8 mouse cellular contexts compared by ENCODE assay signal in genomic region chr11:23124198-23124951, GRCm38 (mm10).
A peak's percentile ranks its signal among the peaks of the same experiment; 100 is the strongest.
DNase-seq lines count a peak whose midpoint lies in the region; ATAC-seq and TF ChIP-seq lines count a peak whose summit lies in the region.

No protein-coding gene starts in this region.

- H3K4me3 ChIP-seq in forebrain, embryonic 13.5 days, result peak overlapping the region; percentile 38
- H3K4me3 ChIP-seq in hindbrain, embryonic 11.5 days (ENCODE audit: low read depth, low read length), result peak overlapping the region; percentile 32
- H3K4me3 ChIP-seq in limb, embryonic 10.5 days, result peak overlapping the region; percentile 46
- H3K4me3 ChIP-seq in midbrain, embryonic 10.5 days, result peak overlapping the region; percentile 54
- H3K4me3 ChIP-seq in spleen, adult 2 months (ENCODE audit: extremely low read depth, insufficient read depth, insufficient read length), result peak overlapping the region; percentile 55; the same call in 1 of the 2 replicates

- TF ChIP-seq CTCF in spleen, adult 2 months (IDR thresholded peaks at IDR 0.05; ENCODE audit: extremely low read depth, insufficient read depth, insufficient read length, insufficient replicate concordance), result no peak

- H3K9me3 ChIP-seq in forebrain, embryonic 13.5 days (replicated peaks), result no peaks in the 10 kb centered on the region
- H3K9me3 ChIP-seq in hindbrain, embryonic 11.5 days (ENCODE audit: control insufficient read depth, low read length), result no peaks in the 10 kb centered on the region
- no peaks in the 10 kb centered on the region for H3K9me3 ChIP-seq in limb, embryonic 10.5 days (replicated peaks)
- no peaks in the 10 kb centered on the region for H3K9me3 ChIP-seq in midbrain, embryonic 10.5 days (replicated peaks)

- DNase-seq in layer of hippocampus, postnatal 10 days (ENCODE audit: low spot score in 2 of 2), result peak; percentile 10 to 33
- no peak for DNase-seq in layer of hippocampus, adult 8-10 months (ENCODE audit: low spot score in 2 of 2)
- peak; percentile 9 for DNase-seq in c-Kit-negative CD71-positive TER-119-positive erythroid progenitor cells, embryonic 14.5 days (ENCODE audit: low read depth, low spot score)
- peak; percentile 91 for DNase-seq in hindbrain, embryonic 11.5 days (ENCODE audit: low spot score)
- DNase-seq in limb, embryonic 10.5 days (ENCODE audit: low spot score), result peak; percentile 74
- peak; percentile 81 for DNase-seq in midbrain, embryonic 10.5 days (ENCODE audit: low spot score)
- peak in 1 of 2 experiments; percentile 11 for DNase-seq in spleen, adult 2 months (ENCODE audit: low read depth in 1 of 2, low spot score in 2 of 2)

- peaks cover 9% of the 10 kb centered on the region for H3K4me1 ChIP-seq in forebrain, embryonic 13.5 days
- H3K4me1 ChIP-seq in hindbrain, embryonic 11.5 days (replicated peaks; ENCODE audit: control insufficient read depth, insufficient read depth, low read length), result no peaks in the 10 kb centered on the region
- peaks cover 8% of the 10 kb centered on the region for H3K4me1 ChIP-seq in limb, embryonic 10.5 days
- H3K4me1 ChIP-seq in midbrain, embryonic 10.5 days, result peaks cover 9% of the 10 kb centered on the region
- peaks cover 3% of the 10 kb centered on the region; the same call in 1 of the 2 replicates for H3K4me1 ChIP-seq in spleen, adult 2 months (ENCODE audit: control insufficient read depth, insufficient read depth, insufficient read length)

- H3K27me3 ChIP-seq in forebrain, embryonic 13.5 days, result no peaks in the 10 kb centered on the region
- H3K27me3 ChIP-seq in hindbrain, embryonic 11.5 days (ENCODE audit: control insufficient read depth, insufficient read depth, low read length), result no peaks in the 10 kb centered on the region
- no peaks in the 10 kb centered on the region for H3K27me3 ChIP-seq in limb, embryonic 10.5 days (ENCODE audit: low read depth, poor library complexity, severe bottlenecking)
- H3K27me3 ChIP-seq in midbrain, embryonic 10.5 days (ENCODE audit: low read depth, poor library complexity, severe bottlenecking), result no peaks in the 10 kb centered on the region; the same call in 1 of the 2 replicates
- H3K27me3 ChIP-seq in spleen, adult 2 months (ENCODE audit: control insufficient read depth, insufficient read depth, low read length), result no peaks in the 10 kb centered on the region

- TF ChIP-seq POLR2A in spleen, adult 2 months (IDR thresholded peaks at IDR 0.05; ENCODE audit: low read depth, low read length), result no peak

- peak; percentile 99 for ATAC-seq in forebrain, embryonic 13.5 days
- peak; percentile 97 for ATAC-seq in hindbrain, embryonic 11.5 days (ENCODE audit: low FRiP score)

- H3K4me2 ChIP-seq in forebrain, embryonic 13.5 days, result peak overlapping the region; percentile 68
- peak overlapping the region; percentile 62 for H3K4me2 ChIP-seq in hindbrain, embryonic 11.5 days (replicated peaks; ENCODE audit: low read depth, low read length)

- 4% methylated on average over 23 of the region's 25 CpGs for WGBS in forebrain, embryonic 13.5 days
- 4% methylated on average over 25 of the region's 25 CpGs for WGBS in hindbrain, embryonic 11.5 days
- 4% methylated on average over 25 of the region's 25 CpGs for WGBS in limb, embryonic 10.5 days
- 3% methylated on average over 25 of the region's 25 CpGs for WGBS in midbrain, embryonic 10.5 days
- WGBS in spleen, adult 2 months, result 5% methylated on average over 25 of the region's 25 CpGs

- H3K36me3 ChIP-seq in forebrain, embryonic 13.5 days (ENCODE audit: poor library complexity, severe bottlenecking), result no peaks in the 10 kb centered on the region
- no peaks in the 10 kb centered on the region for H3K36me3 ChIP-seq in hindbrain, embryonic 11.5 days (ENCODE audit: control insufficient read depth, insufficient read depth, low read length)
- no peaks in the 10 kb centered on the region for H3K36me3 ChIP-seq in limb, embryonic 10.5 days
- no peaks in the 10 kb centered on the region for H3K36me3 ChIP-seq in midbrain, embryonic 10.5 days
- no peaks in the 10 kb centered on the region for H3K36me3 ChIP-seq in spleen, adult 2 months (ENCODE audit: control insufficient read depth, insufficient read depth, low read length)

- peak overlapping the region; percentile 43 for H3K9ac ChIP-seq in forebrain, embryonic 13.5 days
- H3K9ac ChIP-seq in hindbrain, embryonic 11.5 days (ENCODE audit: low read depth, low read length), result 0 out of 2 replicates have a peak overlapping the region, but pooled peaks have one; percentile 23

- H3K27ac ChIP-seq in forebrain, embryonic 13.5 days, result no peak overlapping the region
- no peak overlapping the region for H3K27ac ChIP-seq in hindbrain, embryonic 11.5 days (ENCODE audit: low read depth, low read length)
- no peak overlapping the region for H3K27ac ChIP-seq in limb, embryonic 10.5 days
- H3K27ac ChIP-seq in midbrain, embryonic 10.5 days (replicated peaks), result peak overlapping the region; percentile 30; the same call in 1 of the 2 replicates
- no peak overlapping the region for H3K27ac ChIP-seq in spleen, adult 2 months (ENCODE audit: insufficient read depth, low read length)

Comparison
In these comparisons a context has a peak if more than half of its experiments do, and no peak if none do; other contexts are left out.
1. DNase-seq: peak in layer of hippocampus, postnatal 10 days (2 of 2), c-Kit-negative CD71-positive TER-119-positive erythroid progenitor cells, embryonic 14.5 days (single experiment), hindbrain, embryonic 11.5 days (single experiment), limb, embryonic 10.5 days (single experiment) and midbrain, embryonic 10.5 days (single experiment); none in layer of hippocampus, adult 8-10 months (0 of 2).
2. Peak in every context shown above with its lines, with median percentiles within 50 percentile points of each other: H3K4me3 ChIP-seq.